Mouse (Mus musculus): ENCODE measurements around the gene Atox1.

GRCm38 (mm10) chr11:55464707-55465106 lies 3.7 kb upstream of the Atox1 start:
- TF ChIP-seq CTCF (IDR thresholded peaks at IDR 0.05; ENCODE audit: extremely low read depth, insufficient read length, insufficient replicate concordance, low read depth, low read length) = no peak
- TF ChIP-seq POLR2A (IDR thresholded peaks at IDR 0.05; ENCODE audit: low read depth, low read length) = no peak
